Mouse (Mus musculus): ENCODE data around the gene Slfn4. TPM values are rescaled to one million over a fixed set of nuclear protein-coding genes. Genes with fewer than 3 reads are reported as not detected.

Slfn4 gene
- polyA plus RNA-seq (2012) = not detected in 2 replicates

DNA sequence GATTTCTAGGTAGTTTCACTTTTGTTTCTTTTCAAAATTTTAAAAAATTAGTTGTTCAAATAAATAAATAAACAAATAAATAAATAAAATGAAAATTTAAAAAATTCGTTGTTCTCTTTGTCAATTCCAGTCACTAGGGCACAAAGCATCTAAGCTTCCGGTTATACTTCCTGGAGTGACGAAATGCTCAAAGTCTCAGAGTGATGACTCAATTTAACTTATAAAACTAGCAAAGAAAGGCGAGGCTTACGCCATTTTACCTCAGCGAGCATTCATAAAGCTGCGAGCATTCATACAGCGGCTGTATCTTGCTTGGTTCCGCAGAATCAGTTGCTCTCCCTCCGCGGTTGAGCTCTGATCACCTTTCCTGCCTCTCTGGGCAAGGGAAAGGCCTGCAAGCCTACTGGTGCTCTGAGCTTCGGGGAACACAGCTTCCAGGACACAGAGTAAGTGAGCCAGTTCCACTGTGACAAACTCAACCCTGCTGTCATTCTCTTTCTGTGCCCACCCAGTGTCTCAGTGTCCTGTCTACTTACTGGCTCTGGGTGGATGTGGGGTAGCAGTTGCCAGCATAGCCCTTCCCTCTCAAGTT lies at the start of gene Slfn4:
TSS of gene Slfn4 (plus strand) at position 239 of the 592 bp plus-strand sequence.
- TF ChIP-seq GATA1 (IDR thresholded peaks at IDR 0.05; ENCODE audit: low read length) = no peak

DNA sequence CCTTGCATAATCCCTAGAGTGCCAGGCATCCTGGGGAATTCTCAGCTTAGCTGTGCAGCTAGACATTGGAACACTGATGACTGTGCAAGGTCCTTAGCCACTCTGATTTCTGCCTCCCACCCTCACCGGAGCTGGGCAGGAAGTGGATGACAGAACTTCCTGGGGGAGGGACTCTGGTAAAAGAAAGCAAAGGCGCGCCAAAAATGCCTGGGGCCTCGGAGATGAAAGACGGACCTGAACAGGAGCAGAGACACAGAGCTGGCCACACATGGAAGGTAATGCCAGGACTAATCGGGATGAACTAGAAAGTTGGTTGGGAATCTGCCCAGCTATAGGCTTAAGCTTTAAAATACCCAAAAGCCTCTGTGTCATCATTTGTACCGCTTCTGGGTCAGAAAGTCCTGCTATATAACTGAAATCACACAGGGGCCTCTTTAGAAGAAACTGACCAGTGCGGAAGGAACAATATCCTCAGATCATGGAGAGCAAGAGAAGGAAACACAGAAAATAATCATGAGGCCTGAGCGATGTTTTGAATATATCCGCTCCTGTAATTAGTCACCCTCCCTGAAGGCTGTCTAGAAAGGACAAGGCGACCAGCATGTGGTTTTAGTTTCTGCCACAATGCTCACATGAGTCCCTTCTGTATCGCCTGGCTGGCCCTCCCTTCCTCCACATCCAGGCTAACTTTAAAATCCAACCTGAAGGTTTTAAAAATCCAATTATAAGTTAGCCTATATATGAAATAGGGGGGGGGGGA lies 16.3 kb downstream of the Slfn4 start, which contains the start of gene Slfn3:
TSS of gene Slfn3 (plus strand) at position 197 of the 760 bp plus-strand sequence.
- TF ChIP-seq GATA1 (IDR thresholded peaks at IDR 0.05; ENCODE audit: low read length) = no peak

DNA sequence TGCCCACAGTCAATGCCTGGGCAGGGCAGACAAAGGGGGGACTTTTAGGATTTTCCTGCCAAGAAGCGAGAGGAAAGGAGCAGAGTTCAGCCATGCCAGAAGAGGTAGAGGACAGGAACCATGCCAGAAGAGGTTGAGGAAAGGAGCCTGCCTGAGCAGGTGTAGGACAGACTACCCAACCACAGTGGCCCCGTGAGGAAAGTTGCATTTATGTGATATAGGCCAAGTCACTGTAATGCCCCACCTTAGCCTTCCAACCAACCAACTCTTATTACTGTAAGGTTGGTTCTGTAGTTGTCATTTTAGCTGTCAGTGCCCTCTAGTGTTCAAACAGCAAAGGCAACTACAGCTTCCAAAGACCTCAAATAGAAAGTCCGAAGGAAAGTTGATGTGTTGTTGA lies 17.0 kb downstream of the Slfn4 start:
- TF ChIP-seq GATA1 (IDR thresholded peaks at IDR 0.05; ENCODE audit: low read length) = no peak

- TF ChIP-seq GATA1 (IDR thresholded peaks at IDR 0.05; ENCODE audit: low read length) = no peak
Measured at GRCm38 (mm10) chr11:83205002-83205401, 30.0 kb downstream of the Slfn4 start.

- TF ChIP-seq GATA1 (IDR thresholded peaks at IDR 0.05; ENCODE audit: low read length) = no peak
Measured at GRCm38 (mm10) chr11:83216119-83216518, 41.1 kb downstream of the Slfn4 start.

DNA sequence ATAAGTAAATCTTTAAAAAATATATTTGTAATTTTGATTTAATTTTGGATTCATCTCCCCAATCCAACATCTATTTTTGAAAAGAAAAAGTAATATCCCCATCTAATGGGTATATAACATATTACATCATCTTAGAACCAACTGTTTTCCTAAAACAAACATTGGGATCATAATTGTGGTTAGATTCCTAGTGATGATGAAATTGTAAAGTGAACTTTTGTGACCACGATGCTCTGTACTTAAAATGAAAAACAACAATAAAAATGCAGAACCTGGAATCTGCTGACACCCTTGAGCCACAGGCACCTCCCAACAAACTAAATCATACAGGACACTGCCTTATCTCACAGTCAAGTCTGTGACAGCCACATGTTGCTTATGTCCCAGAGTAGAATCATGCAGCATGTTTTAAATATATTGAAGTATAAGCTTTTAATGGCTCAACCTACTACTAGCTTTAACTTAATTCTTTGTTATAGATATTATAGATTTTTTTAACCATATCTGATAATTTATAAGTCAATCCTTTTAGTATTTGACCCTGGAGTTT lies 46.4 kb downstream of the Slfn4 start:
- no peak for TF ChIP-seq GATA1 (IDR thresholded peaks at IDR 0.05; ENCODE audit: low read length)

GRCm38 (mm10) chr11:83223367-83223766 lies 48.4 kb downstream of the Slfn4 start:
- TF ChIP-seq GATA1 (IDR thresholded peaks at IDR 0.05; ENCODE audit: low read length) = no peak

- no peak for TF ChIP-seq GATA1 (IDR thresholded peaks at IDR 0.05; ENCODE audit: low read length)
Measured at GRCm38 (mm10) chr11:83224217-83224616, 49.2 kb downstream of the Slfn4 start.

DNA sequence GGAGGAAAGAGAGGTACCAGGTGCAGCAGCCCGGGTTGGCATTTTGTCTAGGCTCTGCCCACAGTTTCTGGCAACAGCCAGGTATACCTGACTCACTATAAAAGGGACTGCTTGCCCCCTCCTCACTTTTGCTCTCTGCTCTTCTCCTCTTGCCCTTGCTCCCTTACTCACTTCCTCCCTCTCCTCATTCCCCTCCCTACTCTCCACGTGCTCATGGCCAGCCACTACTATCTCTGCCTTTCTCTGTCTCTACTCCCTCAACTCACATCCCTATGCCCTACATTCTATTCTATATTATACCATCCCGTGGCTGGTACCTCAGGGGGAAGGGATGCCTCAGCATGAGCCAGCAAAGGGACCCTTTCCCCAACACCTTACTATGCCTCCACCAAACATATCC lies 49.8 kb downstream of the Slfn4 start:
- TF ChIP-seq GATA1 (IDR thresholded peaks at IDR 0.05; ENCODE audit: low read length) = no peak

- no peak for TF ChIP-seq GATA1 (IDR thresholded peaks at IDR 0.05; ENCODE audit: low read length)
Measured at GRCm38 (mm10) chr11:83225371-83225960, 50.5 kb downstream of the Slfn4 start.

GRCm38 (mm10) chr11:83227926-83228723 lies 53.1 kb downstream of the Slfn4 start:
- no peak for TF ChIP-seq GATA1 (IDR thresholded peaks at IDR 0.05; ENCODE audit: low read length)

DNA sequence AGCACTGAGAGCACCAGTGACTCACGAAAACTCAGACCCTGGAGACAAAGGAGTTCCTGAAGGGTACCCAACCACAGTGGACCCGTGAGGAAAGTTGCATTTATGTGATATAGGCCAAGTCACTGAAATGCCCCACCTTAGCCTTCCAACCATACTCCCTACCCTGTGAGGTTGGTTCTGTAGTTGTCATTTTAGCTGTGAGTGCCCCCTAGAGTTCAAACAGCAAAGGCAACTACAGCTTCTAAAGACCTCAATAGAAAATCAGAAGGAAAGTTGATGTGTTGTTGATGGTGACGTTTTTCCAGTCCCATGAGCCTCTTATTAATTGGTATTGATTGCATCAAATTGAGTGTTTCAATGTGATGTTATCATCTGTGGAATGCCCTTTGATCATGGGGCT lies 56.0 kb downstream of the Slfn4 start:
- no peak for TF ChIP-seq GATA1 (IDR thresholded peaks at IDR 0.05; ENCODE audit: low read length)

GRCm38 (mm10) chr11:83238389-83238788 lies 63.4 kb downstream of the Slfn4 start:
- TF ChIP-seq GATA1 (IDR thresholded peaks at IDR 0.05; ENCODE audit: low read length) = no peak

- no peak for TF ChIP-seq GATA1 (IDR thresholded peaks at IDR 0.05; ENCODE audit: low read length)
Measured at GRCm38 (mm10) chr11:83239811-83240210, 64.8 kb downstream of the Slfn4 start.

Other genes starting within 250 kb of the Slfn4 start
- gene Slfn5, start 223.8 kb upstream of the Slfn4 start, polyA plus RNA-seq (2012) = 0.01 TPM in 1 of 2 replicates, not detected in the other
- 0.01 TPM in 1 of 2 replicates, not detected in the other for gene Slfn9, start 183.4 kb upstream of the Slfn4 start, polyA plus RNA-seq (2012)
- 0.06 TPM in 1 of 2 replicates, not detected in the other for gene Slfn8, start 154.4 kb upstream of the Slfn4 start, polyA plus RNA-seq (2012)
- gene Slfn2, start 110.1 kb upstream of the Slfn4 start, polyA plus RNA-seq (2012) = 0.37 and 0.83 TPM in 2 replicates
- gene Slfn1, start 58.3 kb upstream of the Slfn4 start, polyA plus RNA-seq (2012) = not detected in 2 replicates
- not detected in 2 replicates for gene Slfn3, start 16.1 kb downstream of the Slfn4 start, polyA plus RNA-seq (2012)
- 0.02 TPM in 2 replicates for gene Slfn14, start 111.5 kb downstream of the Slfn4 start, polyA plus RNA-seq (2012)
- gene Ap2b1, start 123.8 kb downstream of the Slfn4 start, polyA plus RNA-seq (2012) = 14.0 and 19.2 TPM in 2 replicates
- 3.4 and 5.4 TPM in 2 replicates for gene Pex12, start 127.4 kb downstream of the Slfn4 start, polyA plus RNA-seq (2012)
- gene Rasl10b, start 234.0 kb downstream of the Slfn4 start, polyA plus RNA-seq (2012) = 0.16 and 0.17 TPM in 2 replicates